Mouse (Mus musculus) induced T-regulatory cell, adult 2 months (primary cell): ENCODE data around the gene Gm17521.
"Not testable (repeated sequence)": the region's sequence is repeated elsewhere in the genome, so short reads cannot be mapped to it uniquely, and the experiment has no call there.

Experiments
- DNase-seq: peaks from one replicate; pipeline ENCODE4 v3.0.0-alpha.2; 2012; ENCODE audit warnings: low read depth

Gene Gm17521

DNA sequence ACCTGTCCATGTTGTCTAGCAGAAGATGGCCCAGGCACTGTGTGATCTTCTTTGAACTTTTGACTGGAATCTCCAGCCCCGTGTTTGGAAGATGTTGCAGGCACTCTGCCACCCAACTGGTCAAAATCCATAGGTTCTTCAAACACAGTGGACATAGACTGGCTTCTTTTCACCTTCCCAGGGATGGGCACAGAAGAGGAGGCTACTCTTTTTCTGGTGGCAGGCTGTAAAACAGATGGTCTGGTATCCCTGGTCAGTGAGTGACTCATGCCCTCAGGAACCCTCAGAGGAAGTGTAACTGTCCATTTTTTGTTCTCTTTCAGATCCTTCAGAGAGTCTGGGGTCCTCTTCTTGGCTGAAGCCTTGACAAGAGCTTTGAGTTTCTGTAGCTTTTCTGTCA, at the start of gene Gm17521:
Gm17521 (minus strand) TSS at position 101 of the 400 bp plus-strand sequence.
- not testable (repeated sequence) for DNase-seq

DNA sequence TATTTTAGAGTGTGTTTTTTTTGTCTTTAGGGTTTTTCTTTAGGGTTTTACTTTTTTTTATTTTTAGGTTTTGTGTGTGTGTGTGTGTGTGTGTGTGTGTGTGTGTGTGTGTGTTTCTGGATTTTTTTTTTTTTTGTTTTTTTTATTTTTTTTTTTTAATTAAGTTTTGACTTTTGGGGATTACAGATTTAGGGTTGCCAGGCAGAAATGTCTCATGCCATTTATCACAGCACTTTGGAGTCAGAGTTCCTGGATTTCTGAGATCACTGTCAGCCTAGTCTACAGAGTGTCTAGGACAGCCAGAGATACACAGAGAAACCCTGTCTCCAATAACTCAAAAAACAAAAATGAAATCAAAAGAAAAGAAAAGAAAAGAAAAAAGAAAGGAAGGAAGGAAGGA, 14.5 kb upstream of the Gm17521 start:
- DNase-seq, result no peak

GRCm38 (mm10) chrX:123043516-123043915, 14.0 kb upstream of the Gm17521 start:
- no peak for DNase-seq
